Mouse (Mus musculus): ENCODE measurements around the gene Tm7sf3.

Gene Tm7sf3

GRCm38 (mm10) chr6:146653197-146653596, 10.6 kb upstream of the Tm7sf3 start:
- DNase-seq, result no peak

DNA sequence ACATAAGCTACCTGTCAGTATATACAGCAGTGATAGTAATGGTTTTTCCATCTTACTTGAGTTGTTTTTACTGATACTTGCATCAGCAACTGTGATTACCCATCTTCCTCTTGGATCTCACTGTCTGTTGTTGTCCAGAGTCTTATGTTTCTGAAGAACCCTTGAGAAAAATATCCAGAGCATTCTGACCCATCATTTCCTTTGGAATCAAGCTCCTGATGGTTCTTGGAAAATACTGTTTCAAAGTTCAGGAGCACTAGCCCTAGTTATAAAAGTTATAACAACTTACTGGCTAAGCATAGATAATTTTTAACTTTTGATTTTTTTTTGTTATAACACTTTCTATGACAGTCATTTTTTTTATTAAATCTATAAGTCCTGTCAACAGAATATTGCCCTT, 8.8 kb upstream of the Tm7sf3 start:
- DNase-seq, result no peak

GRCm38 (mm10) chr6:146650013-146650412, 7.4 kb upstream of the Tm7sf3 start:
- no peak for DNase-seq

GRCm38 (mm10) chr6:146643184-146643570, 553 bp upstream of the Tm7sf3 start:
- peak; percentile 46 for DNase-seq

DNA sequence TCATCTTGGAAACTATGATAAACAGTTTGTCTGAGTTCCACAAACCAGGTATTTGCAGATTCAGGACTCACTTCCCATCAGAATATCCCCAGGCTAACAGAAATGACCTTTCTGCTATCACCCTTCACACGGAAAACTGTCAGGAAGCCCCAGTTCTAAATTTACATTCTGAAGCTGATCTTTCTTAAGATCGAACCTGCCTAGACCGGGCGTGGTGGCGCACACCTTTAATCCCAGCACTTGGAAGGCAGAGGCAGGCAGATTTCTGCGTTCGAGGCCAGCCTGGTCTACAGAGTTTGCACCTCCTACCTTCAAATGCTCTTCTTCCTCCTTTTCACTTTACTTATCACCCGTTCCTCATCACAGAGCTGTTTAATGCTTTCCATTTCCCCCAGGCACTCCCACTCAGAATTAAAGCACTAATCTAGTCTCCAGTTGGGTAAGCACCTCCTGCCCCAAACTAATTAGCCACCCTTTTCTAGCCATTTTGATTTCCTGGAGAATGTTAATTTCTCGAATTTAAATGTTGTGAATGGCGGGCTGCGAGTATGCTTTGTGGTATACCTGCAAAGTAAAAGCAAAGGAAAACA, 908 bp downstream of the Tm7sf3 start:
- DNase-seq, result peak; percentile 12

DNA sequence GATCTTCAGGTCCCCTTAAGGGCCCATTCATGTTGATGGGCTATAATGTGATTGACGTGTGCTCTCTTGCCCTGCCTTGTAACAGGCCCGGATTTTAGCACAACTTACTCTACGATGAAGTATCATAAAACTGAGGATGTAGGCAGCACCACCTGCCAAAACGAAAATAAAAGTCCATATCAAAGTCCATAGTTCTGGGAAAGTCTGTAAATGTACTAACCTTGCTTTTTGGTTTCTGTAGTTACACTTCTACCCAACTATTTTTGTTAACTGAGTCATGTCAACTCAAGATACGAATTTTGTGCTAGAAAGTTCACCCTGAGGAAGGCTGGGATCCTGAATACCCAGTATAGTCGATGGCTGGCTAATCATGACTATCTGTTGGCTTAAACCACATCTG, 1.6 kb downstream of the Tm7sf3 start:
- peak; percentile 26 for DNase-seq

DNA sequence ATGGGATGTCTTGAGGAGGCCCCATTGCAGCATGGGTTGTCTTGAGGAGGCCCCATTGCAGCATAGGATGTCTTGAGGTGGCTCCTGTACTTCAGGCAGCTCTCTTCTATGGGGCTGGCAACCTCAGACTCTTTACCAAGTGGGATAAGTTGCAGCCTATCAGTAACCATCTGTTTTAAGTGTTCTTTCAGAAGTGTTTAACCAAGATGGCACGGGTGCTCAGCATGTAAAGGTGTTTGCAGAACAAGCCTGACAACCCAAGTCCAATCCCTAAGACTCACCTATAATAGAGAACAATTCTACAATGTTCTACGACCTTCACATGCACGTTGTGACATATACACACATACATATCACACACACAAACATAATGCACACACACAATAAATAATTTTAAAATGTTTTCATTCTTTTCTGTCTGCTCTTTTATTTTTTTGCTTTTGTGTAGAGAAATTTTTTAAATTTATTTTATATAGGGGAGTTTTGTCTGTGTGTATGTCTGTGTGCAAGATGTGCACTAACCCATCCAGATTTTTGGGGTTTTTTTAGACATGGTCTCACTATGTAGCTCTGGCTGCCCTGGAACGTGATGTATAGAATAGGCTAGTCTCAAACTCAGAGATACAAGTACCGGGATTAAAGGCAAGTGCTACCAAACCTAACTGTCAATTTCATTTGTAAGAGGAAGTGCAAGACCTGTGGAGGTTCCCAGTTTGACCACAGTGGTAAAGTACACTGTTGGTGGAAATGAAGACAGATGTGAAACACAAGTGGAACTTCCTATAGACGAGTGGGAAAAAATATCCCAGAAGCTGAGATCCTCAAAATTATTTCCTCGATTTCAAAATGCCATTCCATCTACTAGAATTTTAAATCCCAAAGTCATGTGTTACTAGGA, 2.3 kb downstream of the Tm7sf3 start:
- DNase-seq, result no peak

GRCm38 (mm10) chr6:146636482-146636881, 6.1 kb downstream of the Tm7sf3 start:
- DNase-seq, result no peak

DNA sequence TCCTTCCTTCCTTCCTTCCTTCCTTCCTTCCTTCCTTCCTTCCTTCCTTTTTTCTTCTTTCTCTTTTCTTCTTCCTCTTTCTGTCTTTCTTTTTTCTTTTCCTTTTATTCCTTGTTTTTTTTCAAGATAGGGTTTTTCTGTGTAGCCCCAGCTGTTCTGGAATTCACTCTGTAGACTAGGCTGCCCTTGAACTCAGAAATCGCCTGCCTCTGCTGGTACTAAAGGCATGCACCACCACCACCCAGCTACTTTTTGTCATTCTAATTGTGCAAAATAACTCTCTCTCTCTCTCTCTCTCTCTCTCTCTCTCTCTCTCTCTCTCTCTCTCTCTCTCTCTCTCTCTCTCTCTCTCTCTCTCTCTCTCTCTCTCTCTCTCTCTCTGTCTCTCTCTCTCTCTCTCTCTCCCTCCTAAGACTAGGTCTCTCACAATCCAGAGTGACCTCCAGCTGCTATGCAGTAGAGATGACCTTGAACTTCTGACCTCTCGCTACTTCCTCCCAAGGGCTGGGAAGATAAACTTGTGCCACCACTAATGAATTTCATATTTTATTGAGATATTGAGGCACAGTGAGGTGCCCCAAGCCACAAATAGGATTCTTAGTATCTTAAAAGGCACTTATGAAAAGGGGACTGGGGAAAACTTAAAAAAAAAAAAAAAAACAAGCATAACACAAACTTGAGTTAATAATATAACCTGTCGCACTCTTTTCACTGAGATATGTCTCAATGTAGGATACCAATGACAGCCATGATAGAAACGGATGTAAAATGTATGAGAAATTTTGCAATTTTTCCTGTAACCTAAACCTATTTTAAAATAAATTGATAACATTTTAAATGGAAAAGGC, 7.6 kb downstream of the Tm7sf3 start:
- no peak for DNase-seq

- peak; percentile 73 for DNase-seq
Measured at GRCm38 (mm10) chr6:146634015-146634722, 8.5 kb downstream of the Tm7sf3 start.

DNA sequence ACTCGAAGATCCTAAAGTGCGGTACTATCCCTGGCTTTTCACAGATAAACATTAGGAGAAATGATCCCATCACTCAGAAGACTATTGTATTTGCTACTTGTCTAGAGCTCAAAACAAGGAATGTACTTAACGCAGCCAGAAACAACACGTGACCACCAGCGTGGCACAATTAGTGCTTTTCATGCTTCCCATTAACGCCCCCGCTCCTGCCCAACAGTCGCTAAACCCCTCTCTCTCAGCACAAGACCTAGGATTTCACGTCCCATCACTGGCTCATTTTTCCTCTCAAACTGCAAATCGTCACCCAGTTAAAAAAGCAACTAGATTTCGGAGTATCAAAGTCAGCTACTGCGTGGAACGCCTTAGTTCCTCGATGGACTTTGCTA, 9.0 kb downstream of the Tm7sf3 start:
- peak; percentile 35 for DNase-seq

DNA sequence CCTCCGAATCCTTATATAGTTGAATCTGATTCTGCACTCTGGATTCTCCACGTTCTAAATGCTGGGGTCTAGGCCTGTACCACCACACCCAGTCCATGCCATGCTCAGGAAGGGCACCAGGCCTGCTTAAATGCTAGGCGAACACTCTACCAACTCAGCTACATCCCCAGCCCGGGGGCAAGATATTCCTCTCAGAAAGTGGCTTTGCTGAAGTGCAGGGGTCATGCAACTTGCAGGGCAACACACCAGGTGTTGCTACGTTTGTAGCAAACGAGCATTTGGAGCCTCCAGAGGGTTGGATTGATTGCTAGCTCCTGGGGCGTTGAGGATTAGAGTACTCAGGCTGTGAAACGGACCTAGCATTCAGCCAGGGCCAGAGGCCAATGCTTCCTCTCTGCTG, 9.5 kb downstream of the Tm7sf3 start:
- DNase-seq, result no peak

GRCm38 (mm10) chr6:146632403-146632802, 10.2 kb downstream of the Tm7sf3 start:
- DNase-seq, result no peak

DNA sequence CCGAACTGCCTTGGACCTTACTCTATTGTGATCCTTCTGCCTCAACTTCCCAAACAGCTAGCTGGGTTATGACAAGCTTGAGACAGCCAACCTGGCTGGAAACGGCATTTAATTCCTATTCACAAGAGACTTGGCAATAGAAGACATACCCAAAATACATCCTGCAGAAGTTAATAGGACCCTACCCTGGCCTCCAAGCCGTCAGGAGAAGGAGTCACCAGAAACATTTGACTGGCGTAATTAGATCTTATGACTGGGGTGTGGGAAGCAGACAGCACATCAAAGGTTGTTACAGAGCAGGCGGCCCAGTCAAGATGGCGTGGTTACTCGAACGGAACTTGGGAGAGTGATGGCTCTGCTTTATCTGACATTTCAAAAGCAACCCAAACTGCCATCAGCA, 10.8 kb downstream of the Tm7sf3 start:
- no peak for DNase-seq

DNA sequence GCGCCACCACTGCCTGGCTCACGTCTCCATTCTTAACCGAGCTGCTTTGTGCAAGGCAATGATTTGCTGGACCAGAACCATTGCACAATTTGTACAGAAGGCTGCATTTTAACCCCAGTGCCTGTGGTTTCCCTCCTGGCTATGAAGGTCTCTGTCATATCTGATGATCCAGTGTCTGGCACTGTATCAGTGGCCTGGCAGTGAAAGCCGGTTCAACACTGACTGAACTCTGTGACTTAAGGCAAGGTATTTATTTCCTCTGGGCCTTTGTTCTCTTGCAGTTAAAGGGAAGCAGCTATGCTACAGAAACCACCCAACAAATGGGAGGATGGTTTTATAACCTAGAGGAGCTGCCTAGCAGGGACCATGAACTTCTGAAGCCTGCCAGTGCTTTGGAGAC, 11.7 kb downstream of the Tm7sf3 start:
- DNase-seq, result peak; percentile 70

GRCm38 (mm10) chr6:146629781-146630756, 12.6 kb downstream of the Tm7sf3 start:
- DNase-seq, result no peak

GRCm38 (mm10) chr6:146628123-146628522, 14.5 kb downstream of the Tm7sf3 start:
- no peak for DNase-seq

- no peak for DNase-seq
Measured at GRCm38 (mm10) chr6:146616670-146617069, 26.0 kb downstream of the Tm7sf3 start.

DNA sequence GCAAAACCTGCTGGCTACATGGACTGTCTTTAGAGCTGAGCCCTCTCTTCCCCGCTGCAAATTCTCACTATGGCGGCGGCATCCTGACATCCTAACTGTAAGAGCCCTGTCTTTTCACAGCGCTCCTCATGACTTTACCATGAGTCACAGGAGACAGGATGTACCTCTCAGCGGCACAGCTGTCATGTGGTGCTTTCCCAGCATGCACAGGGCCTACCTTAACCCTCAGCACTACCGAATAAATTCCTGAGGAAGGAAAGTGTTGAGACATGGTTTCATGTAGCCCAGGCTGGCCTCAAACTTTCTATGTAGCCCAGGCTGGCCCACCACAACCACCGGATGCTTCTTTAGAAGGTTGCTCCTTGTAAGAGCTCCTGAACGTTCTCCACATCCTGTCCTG, 26.7 kb downstream of the Tm7sf3 start:
- DNase-seq, result no peak

DNA sequence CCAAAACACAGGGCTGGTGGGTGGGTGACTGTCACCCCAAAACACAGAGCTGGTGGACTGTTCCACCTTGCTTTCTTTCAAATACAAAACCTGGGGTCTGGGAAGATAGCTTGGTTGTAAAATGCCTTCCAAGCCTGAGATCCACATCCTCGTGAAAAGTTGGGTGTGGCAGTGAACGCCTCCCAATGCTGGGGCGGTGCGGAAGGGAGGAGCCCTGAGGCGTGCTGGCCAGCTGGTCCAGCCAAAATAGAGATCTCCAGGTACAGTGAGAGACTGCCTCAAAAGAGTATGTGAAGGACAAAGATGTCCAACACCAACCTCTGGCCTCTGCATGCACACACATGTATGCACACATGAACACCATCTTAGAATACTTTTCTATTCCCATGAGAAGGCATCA, 28.1 kb downstream of the Tm7sf3 start:
- DNase-seq, result no peak

- DNase-seq, result no peak
Measured at GRCm38 (mm10) chr6:146613907-146614306, 28.7 kb downstream of the Tm7sf3 start.

DNA sequence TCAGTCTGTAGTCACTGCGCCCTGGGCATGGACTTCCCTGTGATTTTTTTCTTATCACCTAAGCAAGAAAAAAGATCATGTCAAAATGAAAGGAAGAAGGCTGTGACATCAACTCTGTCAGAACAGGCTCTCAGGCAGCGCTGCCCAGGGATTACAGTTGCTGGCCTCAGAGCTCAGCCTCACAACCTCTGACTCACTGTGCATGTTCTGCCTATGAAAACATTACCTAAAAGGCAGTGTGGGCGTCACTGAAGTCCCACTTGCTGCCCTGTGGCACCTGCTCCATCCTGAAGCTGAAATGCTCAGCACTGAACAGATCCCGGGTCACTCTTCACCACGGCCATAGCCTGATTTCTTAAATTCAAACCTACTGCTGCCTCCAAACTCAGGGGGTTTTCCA, 29.9 kb downstream of the Tm7sf3 start:
- no peak for DNase-seq
